Mouse (Mus musculus) adrenal gland, adult 2 months (tissue): Measurements from ENCODE around the gene Daam2. TPM values are rescaled to one million over a fixed set of nuclear protein-coding genes. Genes with fewer than 3 reads are reported as not detected.

Experiments
- DNase-seq: peaks from one replicate; pipeline ENCODE4 v3.0.0; 2021
- polyA plus RNA-seq: library from polyadenylated mRNA; depleted of rRNA; stranded (reverse); fragments of >200 nt; gene quantifications from 2 replicates; pipeline ENCODE4 v1.2.3, GENCODE M21; 2012; rRNA removed
- total RNA-seq, 2 experiments: library from RNA; stranded (reverse); gene quantifications; 2 replicates each; pipeline ENCODE4 v1.2.3; 2021

Gene Daam2
- total and polyA plus RNA-seq, 3 experiments: 8.2 to 35.9 (median 29.8) TPM

DNA sequence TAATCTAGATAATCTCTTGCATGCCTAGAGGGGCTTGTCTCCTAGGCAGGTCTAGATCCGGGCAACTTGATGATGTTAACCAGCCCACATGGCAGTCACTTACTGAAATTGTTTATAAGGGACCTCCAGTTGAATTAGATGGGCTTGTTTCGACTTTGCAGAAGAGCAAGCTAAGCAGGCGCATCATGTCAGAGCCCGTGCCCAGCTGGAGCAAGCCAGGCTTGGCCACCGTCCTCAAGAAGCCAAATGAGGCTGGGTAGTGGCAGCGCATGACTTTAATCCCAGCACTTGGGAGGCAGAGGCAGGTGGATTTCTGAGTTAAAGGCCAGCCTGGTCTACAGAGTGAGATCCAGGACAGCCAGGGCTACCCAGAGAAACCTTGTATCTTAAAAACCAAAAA is 133.0 kb downstream of the Daam2 start:
- DNase-seq: no peak

DNA sequence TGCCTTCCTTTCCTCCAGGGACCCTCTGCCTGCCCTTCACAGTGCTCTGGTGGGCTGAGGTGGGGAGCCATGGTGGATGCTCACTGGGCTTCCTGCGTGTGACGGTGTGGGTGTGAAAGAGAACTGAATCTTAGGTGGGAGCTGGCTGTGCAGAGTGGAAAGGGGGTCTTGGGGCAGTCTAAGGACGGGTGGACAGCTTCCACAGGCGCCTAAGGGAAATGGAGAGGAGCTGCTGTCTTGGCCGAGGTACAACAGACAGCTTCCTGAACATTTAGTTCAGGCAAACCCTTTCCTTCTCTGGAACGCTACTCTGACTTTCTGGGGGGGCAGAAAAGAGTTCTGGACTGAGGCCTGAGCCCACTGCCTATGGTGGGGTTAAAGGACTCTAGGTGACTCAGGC is 134.0 kb downstream of the Daam2 start:
- DNase-seq: no peak

DNA sequence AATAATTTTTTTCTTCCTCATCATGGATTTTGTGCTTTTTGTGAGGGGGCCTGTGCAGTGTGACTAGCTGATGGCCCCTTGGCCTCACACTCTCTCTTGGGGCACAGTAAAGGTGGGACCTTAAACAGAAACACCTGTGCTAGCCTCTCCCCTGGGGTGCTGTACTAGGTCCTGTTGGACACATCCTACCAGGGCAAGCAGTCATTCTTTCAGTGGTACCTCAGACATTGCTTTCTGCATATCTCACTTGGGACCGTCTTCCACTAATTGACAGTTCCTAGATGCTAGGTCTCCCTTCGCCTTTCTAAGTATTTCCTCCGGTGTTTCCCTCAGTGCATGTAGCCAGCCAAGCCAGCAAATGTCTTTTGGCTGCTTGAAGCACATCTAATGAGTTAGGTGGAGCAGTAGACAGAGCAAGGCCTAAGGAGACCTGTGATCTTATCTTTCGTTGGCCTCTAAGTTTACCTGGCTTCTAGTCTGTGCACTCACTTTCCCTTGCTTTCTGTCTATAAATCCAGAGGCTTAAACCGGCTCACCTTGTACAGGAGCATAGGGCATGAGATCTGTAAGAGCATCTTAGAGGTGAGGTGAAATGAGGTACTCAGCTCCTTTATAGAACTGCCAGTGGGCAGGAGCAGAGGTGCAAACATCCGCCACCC is 134.5 kb downstream of the Daam2 start:
- no peak for DNase-seq

DNA sequence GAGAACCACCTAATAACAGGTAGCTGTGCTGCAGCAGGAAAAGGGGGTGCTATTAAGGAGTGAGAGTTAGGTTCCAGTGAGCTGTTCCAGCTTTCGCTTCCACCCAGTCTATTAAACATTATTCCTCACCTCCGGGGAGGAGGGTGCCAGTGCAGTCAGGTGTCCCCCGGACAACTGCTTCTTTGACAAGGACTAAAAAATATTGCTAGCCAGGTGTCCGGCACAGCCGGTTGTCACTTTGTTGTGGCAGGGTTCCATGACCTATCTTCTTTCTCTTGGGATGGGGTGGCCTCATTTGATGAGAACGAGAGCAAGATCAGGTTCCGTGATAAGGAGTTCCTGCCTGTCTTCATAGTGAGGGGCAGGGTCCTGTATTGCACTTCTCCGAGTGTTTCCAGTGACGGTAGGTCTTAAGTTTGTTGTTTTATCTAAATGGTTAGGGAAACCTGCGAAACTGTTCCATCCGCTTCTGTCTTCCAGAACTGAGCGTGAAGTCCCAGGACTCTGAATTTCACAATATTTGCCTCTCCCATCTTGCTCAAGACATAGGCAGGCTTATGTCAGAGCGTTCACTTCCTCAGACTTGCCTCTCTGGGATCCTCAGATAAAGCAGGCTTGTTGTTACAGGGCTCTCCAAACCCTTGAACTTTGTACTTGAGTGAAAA is 135.3 kb downstream of the Daam2 start:
- DNase-seq: peak; percentile 42

DNA sequence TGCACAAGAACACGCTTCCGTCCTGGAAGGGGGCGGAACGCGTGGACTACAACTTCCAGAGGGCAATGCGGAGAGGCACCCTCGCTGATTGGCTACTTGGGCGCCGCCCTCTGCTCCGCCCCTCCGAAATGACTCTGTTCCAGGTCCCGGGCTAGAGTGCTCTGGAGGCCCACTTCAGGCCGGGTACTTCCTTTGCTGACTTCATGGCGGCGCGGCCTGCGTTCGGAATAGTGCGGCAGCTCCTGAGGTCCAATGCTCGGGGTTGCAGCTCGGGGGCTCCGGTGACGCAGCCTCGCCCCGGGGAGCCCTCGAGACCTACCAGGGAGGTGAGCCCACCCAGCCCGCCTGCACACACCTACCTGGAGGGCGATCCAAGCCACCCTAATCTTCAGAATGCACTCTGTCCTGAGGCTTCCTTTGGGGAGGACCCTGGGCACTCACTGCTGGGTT is 135.9 kb downstream of the Daam2 start, which contains the start of gene Mocs1:
Gene Mocs1, plus strand, starts transcription at position 124 of the 450 bp plus-strand sequence.
- peak; percentile 97 for DNase-seq

DNA sequence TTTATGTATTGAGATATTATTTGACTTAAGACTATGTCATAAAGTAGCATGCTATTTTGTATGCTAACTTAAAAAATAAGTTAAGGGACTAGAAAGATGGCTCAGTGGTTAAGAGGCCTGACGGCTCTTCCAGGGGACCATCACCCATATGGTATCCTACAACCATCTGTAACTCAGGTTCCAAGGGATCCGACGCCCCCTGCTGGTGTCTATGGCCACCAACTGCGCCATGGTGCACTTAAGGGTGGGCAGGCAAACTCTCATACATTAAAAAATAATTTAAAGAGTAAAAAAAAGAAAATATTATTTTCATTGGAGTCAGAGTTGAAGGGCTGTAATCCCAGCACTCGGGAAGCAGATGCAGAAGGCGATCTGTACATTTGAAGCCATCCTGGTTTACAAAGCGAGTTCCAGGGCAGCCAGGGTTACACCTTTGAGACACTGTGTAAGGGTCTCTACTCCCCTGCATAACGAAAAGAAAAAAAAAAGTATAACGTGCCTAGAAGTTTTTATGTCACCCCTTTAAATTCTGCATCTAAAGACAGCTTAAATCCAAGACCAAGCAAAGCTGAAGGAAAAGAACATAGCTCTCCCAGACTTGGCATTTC is 136.4 kb downstream of the Daam2 start:
- DNase-seq: no peak

DNA sequence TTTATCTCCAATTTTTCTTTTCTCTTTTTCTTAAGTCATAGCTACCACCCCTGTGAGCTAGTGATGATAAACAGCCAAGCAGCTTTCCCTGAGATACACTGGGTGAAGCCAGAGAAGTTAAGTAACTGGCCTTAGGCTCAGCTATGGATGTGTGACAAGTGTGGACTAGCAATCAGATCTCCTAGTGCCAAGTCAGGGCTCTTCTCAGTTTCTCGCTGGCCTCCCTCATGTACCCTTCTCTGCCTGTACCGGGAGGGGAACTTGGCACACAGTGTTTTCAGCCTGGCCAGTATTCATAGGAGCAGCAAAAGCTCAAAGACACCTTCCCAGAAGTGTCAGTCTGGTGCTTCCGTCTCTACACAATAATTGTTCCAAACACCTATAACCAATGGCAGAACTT is 140.3 kb downstream of the Daam2 start:
- no peak for DNase-seq

DNA sequence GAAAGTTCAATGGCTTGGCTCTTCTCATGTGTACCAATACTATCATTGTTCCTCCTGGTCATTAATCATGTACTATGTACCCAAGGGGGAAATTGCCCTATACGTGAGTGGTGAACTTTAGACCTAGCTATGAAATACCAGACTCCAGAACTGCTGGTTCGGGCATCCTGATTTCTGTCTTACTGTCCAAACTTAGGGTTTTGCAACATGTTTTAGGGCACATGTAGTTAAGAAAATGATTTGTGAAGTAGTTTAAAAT is 141.1 kb downstream of the Daam2 start:
- DNase-seq: no peak

DNA sequence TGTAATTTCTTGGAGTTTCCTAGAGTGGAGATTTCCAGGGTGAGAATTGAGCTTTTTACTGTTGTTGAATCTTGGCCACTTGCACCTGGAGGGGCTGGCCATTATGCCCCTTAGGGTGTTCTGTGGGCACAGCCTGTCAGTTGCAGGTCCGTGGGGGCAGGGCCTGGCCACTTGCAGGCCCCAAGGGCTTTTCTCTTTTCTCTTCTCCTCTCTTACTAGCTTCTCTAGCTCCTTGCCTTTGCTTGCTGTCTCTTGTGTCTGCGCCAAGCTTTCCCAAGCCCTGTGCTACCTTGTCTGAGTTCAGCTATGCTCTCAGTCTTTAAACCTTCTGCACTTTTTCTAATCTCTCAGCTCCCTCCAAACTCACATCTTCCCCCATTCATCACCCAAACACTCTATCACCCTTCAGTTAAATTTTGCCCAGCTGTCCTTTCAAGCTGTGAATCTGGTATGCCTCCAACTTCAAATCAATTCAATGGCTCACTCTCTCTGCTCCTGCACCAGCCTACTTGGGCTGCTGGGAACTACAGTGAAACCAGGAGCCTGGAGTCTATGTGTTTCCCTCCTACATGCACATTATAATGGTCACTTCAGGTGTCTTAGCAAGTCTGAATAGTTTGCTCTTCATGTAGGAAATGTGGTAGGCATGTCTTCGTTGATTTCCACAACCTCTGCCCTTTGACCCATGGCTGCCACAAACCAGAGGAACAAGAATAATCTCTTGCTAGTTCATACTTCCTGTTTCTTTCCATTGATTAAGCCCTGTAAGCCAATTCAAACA is 141.7 kb downstream of the Daam2 start:
- DNase-seq: no peak

DNA sequence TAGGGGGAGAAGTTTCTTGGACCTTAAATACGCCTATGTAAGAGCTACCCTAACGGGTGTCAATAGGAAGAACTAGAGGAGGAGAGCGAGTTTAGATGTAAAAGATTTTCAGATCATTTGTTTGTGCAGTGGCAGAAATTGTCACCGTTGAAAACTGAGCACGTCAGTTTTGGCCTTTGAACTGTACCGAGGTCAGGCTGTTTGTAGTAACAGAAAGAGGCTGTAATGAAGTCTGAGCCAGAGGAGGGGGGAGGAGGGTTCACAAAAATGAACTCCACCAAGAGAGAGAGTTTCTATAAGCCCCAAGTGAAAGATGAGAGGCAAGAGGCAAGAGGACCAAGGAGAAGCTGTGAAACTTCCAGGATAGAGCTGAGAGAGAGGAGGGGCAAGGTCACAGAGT is 144.3 kb downstream of the Daam2 start:
- DNase-seq: no peak

DNA sequence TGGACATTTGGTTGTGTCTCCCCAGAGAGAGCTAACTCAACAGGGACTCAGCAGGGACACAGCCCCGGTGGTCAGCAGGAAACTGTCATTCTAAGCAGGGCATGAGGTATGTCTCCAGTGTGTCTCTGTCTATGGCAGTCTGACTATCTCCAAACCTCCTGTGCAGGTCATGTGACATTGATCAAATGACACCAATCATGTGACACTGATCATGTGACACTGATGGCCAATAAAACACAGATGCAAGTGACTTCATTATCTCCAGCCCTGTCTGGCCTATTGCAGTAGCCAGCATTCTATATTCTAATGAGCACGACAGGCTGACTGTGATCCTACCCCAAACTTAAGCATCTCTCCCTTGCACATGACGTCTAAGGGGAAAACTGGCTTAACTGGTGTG is 147.9 kb downstream of the Daam2 start:
- DNase-seq: no peak

DNA sequence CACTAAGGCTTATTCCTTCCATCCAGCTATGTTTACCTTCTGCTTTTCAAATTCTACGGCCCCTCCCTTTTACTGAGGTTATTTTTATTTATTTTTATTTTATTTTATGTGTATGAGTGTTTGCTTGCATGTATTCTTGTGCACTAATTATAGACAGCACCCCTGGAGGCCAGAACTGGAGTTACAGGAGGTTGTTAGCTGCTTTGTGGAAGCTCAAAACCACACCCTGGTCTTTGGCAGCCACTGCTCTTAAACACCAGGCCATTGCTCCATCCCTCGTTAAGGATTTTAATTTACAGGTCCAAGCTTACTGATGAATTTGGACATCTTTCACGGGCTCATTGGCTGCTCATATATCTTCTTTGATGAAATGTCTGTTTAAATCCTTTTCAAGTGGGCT is 150.6 kb downstream of the Daam2 start:
- no peak for DNase-seq

DNA sequence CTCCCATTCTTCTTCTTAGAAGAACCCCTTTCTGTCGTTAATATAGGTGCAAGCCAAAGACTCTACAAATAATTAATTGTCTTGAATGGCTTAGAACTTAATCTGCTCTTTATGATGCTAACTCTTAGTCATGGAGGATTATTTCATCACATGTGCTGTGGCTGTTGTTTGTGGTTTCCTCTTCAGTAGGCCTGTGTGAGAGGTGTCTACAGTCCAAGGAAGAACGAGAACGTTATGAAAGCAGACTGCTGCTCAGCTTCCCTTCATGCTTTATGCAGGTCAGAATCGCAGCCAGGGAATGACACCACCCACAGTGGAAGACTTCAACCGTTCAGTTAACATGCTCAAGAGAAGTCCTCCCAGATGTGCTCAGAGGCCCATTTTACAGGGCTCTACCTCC is 151.2 kb downstream of the Daam2 start:
- no peak for DNase-seq

Other genes with a start within 250 kb of the Daam2 start
- gene Mocs1, start 136.0 kb downstream of the Daam2 start, total RNA-seq: 10 to 100 TPM; 36.2 to 55.3 TPM
- gene Mocs1, start 136.0 kb downstream of the Daam2 start, polyA plus RNA-seq: 39.5 and 42.7 TPM in 2 replicates
- gene Kif6, start 50.8 kb upstream of the Daam2 start, total RNA-seq: under 1 TPM; 0.35 to 0.55 TPM
- gene Kif6, start 50.8 kb upstream of the Daam2 start, polyA plus RNA-seq: 0.08 TPM in 2 replicates